Mouse (Mus musculus) cerebellum, adult 2 months (tissue): ENCODE results near the gene Tmem177.

Source experiments
- CTCF ChIP-seq: fragments of 200-500 bp; IDR thresholded peaks from 2 replicates; pipeline ENCODE4 v1.5.1; 2011; ENCODE audit warnings: low read depth, mild to moderate bottlenecking, control low read depth, low read length, moderate library complexity, borderline replicate concordance; ENCODE audit not compliant: insufficient read depth
- POLR2A ChIP-seq: fragments of 200-500 bp; IDR thresholded peaks from 2 replicates; pipeline ENCODE4 v1.6.1; 2011; ENCODE audit warnings: low read length, control low read depth, borderline replicate concordance; ENCODE audit not compliant: insufficient read depth

DNA sequence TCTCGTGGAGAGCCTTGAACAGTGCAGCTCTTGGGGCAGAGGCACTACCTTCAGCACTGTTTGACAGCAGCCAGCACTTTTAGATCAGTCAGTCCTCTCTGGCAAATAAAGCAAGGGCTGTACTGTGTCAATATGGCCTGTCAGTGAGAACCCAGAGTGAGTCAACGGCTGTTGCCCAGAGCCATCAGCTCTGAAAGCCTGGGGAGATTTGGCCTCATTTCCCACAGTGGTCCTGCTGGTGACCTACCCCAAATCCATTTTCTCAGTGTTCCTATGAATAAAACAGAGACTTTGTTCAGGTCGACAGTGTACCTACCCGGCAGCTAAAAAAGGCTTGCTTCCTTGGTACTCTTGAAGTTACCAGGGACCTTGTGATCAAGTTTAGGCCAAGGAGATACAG is 21.1 kb downstream of the Tmem177 start:
- TF ChIP-seq POLR2A (no peak), CTCF (no peak)
